Mouse (Mus musculus): ENCODE measurements around the gene Ccdc60. TPM values are rescaled to one million over a fixed set of nuclear protein-coding genes. Genes with fewer than 3 reads are reported as not detected.

Ccdc60 gene
- polyA plus RNA-seq, 1 experiment from 2014 or later, result not detected

GRCm38 (mm10) chr5:116116110-116116509 is 172.7 kb downstream of the Ccdc60 start:
- ChIA-PET POLR2A (no interaction called here), CTCF (no interaction called here)
- no peak for DNase-seq (ENCODE audit: low read depth, low spot score)
- peaks cover 3% of the 10 kb centered on the region for H3K27me3 ChIP-seq
- no peak for TF ChIP-seq CTCF (IDR thresholded peaks at IDR 0.05)
- in situ Hi-C loops (cut with MboI; ENCODE audit: low pct_unique_long_range_greater_than_20kb), result no loop called here
- no peak for ATAC-seq

GRCm38 (mm10) chr5:116115071-116115834 is 173.5 kb downstream of the Ccdc60 start:
- TF ChIP-seq CTCF (IDR thresholded peaks at IDR 0.05), result no peak
- POLR2A ChIA-PET, result no interaction called here
- peaks cover 3% of the 10 kb centered on the region for H3K27me3 ChIP-seq
- no peak for DNase-seq (ENCODE audit: low read depth, low spot score)
- no peak for ATAC-seq
- in situ Hi-C loops (cut with MboI; ENCODE audit: low pct_unique_long_range_greater_than_20kb), result no loop called here
- CTCF ChIA-PET, result no interaction called here

- POLR2A ChIA-PET, result no interaction called here
- DNase-seq (ENCODE audit: low read depth, low spot score), result no peak
- ATAC-seq, result no peak
- CTCF ChIA-PET, result interaction anchor here (0.9 kb wide), 1 partner anchor 11 kb away, joined by 3 read pairs; no protein-coding TSS in a partner anchor
- TF ChIP-seq CTCF (IDR thresholded peaks at IDR 0.05), result no peak
- peaks cover 17% of the 10 kb centered on the region for H3K27me3 ChIP-seq
- in situ Hi-C loops (cut with MboI; ENCODE audit: low pct_unique_long_range_greater_than_20kb), result no loop called here
Observed at GRCm38 (mm10) chr5:116108651-116109050, 180.1 kb downstream of the Ccdc60 start.

GRCm38 (mm10) chr5:116084231-116084630 is 204.6 kb downstream of the Ccdc60 start:
- in situ Hi-C loops (cut with MboI; ENCODE audit: low pct_unique_long_range_greater_than_20kb), result no loop called here
- DNase-seq (ENCODE audit: low read depth, low spot score) (no peak), ATAC-seq (no peak)
- TF ChIP-seq CTCF (IDR thresholded peaks at IDR 0.05), result no peak
- CTCF ChIA-PET, result no interaction called here
- peaks cover 26% of the 10 kb centered on the region for H3K27me3 ChIP-seq
- POLR2A ChIA-PET, result no interaction called here

- peaks cover 26% of the 10 kb centered on the region for H3K27me3 ChIP-seq
- ChIA-PET POLR2A (no interaction called here), CTCF (no interaction called here)
- in situ Hi-C loops (cut with MboI; ENCODE audit: low pct_unique_long_range_greater_than_20kb), result no loop called here
- ATAC-seq, result no peak
- TF ChIP-seq CTCF (IDR thresholded peaks at IDR 0.05), result no peak
- DNase-seq (ENCODE audit: low read depth, low spot score), result no peak
Observed at GRCm38 (mm10) chr5:116083081-116083480, 205.7 kb downstream of the Ccdc60 start, which contains the start of gene Tmem233. Tmem233 (minus strand) TSS chr5:116083244.

- no peak for DNase-seq (ENCODE audit: low read depth, low spot score)
Observed at GRCm38 (mm10) chr5:116082241-116082900, 206.4 kb downstream of the Ccdc60 start.

GRCm38 (mm10) chr5:116081616-116082015 is 207.2 kb downstream of the Ccdc60 start:
- DNase-seq (ENCODE audit: low read depth, low spot score) (no peak), ATAC-seq (no peak)
- POLR2A ChIA-PET, result no interaction called here
- H3K27me3 ChIP-seq, result peaks cover 18% of the 10 kb centered on the region
- TF ChIP-seq CTCF (IDR thresholded peaks at IDR 0.05), result no peak
- in situ Hi-C loops (cut with MboI; ENCODE audit: low pct_unique_long_range_greater_than_20kb), result no loop called here
- CTCF ChIA-PET, result no interaction called here

More at GRCm38 (mm10) chr5:116082241-116082900, 206.4 kb downstream of the Ccdc60 start:
- CTCF ChIA-PET, result no interaction called here
- no peak for ATAC-seq
- POLR2A ChIA-PET, result no interaction called here
- peaks cover 23% of the 10 kb centered on the region for H3K27me3 ChIP-seq
- in situ Hi-C loops (cut with MboI; ENCODE audit: low pct_unique_long_range_greater_than_20kb), result no loop called here
- no peak for TF ChIP-seq CTCF (IDR thresholded peaks at IDR 0.05)

- in situ Hi-C loops (cut with MboI; ENCODE audit: low pct_unique_long_range_greater_than_20kb), result no loop called here
Observed at GRCm38 (mm10) chr5:116080736-116081135, 208.0 kb downstream of the Ccdc60 start.

More at GRCm38 (mm10) chr5:116080736-116081135, 208.0 kb downstream of the Ccdc60 start:
- no peak for TF ChIP-seq CTCF (IDR thresholded peaks at IDR 0.05)
- DNase-seq (ENCODE audit: low read depth, low spot score), result no peak
- no peak for ATAC-seq
- H3K27me3 ChIP-seq, result peaks cover 21% of the 10 kb centered on the region
- ChIA-PET POLR2A (no interaction called here), CTCF (no interaction called here)

Other genes with a start within 250 kb of the Ccdc60 start
- not detected for gene Tmem233, start 205.7 kb downstream of the Ccdc60 start, polyA plus RNA-seq (2021)
- 41.0 TPM for gene Hspb8, start 133.9 kb upstream of the Ccdc60 start, polyA plus RNA-seq (2021)

Data from Patski (cell line).